Mouse (Mus musculus) liver, adult (tissue): ENCODE measurements around the gene Efna5.

Experiments used
- GATA4 ChIP-seq: IDR thresholded peaks from 2 replicates; pipeline ENCODE4 v1.6.1; 2014; ENCODE audit warnings: mild to moderate bottlenecking, low read length; ENCODE audit not compliant: insufficient replicate concordance

Efna5 gene

DNA sequence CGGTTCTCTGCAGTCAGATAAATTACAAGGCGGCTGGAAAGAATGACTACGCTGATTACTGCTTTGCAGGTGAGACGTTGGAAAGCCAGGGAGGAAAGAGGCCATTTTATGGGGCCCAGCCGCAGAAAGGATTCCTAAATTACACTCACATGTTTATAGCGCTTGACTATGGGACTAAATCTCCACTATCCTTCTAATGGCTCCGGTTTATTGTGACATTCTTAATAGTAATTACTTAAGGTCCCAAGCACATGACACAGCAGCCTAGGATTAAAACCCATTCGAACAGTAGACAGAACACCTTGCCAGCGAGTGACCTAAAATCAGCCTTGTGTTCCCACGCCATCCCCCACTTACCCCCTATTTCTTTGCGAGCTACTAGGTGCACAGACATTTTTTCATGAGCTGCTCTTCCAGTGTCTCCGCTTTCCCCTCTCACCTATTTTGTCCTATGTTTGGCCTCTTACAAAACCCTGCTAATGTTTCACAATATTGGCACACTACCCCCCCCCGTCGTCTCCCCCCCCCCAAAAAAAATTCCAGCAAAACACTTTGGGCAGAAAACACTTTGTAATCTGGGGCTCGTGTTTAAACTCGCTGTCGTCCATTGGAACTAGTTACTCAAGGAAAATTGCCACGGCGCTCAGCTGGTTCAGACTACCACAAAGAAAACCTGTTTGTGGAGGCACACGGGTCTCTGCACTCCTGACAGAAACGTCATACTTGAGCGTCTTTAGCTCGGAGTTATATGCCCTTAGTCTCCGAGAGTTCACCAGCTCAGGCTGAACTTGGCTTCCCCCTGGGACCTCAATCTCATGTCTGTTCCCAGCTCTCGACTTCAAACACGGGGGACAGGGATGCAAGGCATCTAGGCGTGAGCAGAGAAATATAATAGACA, 96.6 kb downstream of the Efna5 start:
- peak; percentile 3; the same call in 1 of the 2 replicates for TF ChIP-seq GATA4

GRCm38 (mm10) chr17:62783524-62784273, 97.4 kb downstream of the Efna5 start:
- peak; percentile 56; the same call in 1 of the 2 replicates for TF ChIP-seq GATA4

- no peak for TF ChIP-seq GATA4
These were observed 98.2 kb downstream of the Efna5 start for GRCm38 (mm10) chr17:62782826-62783404.

DNA sequence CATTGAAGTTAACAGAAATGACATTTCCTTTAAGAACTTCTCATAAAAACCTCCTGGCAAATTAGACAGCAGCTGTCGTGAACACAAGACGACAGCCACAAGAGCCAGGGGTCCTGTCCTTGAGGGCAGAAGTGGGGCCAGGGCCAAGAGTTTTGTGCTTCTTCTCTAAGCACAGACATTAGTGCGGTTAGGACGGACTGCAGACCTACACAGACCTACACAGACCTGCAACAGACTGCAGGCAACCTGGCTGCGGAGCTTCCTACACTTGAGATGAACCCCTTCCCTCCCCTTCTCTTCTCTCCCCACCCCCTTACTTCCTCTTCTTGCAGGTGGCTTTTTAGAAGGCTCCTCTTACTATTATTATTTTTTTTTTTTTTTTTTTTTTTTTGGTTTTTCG, 100.0 kb downstream of the Efna5 start:
- TF ChIP-seq GATA4, result no peak

DNA sequence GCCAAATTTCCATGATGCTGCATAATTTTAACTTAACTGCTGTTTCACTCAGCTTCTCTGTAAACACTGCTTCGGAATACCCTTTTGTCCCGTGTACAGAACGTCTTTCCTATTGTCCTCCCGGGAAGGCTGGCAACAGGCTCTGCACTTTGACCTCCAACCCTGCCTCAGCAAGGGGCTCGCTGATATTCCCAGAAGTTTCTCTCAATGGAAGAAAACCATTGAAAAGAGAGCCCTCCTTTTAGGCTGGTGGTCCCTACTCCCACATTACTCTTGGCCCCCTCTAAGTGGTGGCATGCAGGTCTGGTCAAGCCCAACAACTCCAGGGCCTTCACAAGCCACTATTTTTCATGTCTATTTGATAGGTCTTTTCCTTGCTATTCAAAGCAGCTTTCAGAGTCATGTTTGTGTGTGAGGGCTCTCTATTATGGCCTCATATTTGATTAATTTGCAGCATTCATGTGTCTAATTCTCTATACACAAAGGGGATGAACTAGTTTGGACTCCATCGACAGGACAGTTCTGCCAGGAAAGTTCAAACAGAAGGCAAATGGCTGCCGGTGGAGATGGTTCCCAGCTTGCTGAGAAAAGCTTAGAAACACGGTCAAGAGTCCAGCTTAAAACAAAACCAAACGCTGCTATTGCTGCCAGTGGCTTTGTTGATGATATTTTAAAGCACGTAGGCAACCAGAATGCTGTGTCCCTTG, 103.1 kb downstream of the Efna5 start:
- no peak for TF ChIP-seq GATA4

DNA sequence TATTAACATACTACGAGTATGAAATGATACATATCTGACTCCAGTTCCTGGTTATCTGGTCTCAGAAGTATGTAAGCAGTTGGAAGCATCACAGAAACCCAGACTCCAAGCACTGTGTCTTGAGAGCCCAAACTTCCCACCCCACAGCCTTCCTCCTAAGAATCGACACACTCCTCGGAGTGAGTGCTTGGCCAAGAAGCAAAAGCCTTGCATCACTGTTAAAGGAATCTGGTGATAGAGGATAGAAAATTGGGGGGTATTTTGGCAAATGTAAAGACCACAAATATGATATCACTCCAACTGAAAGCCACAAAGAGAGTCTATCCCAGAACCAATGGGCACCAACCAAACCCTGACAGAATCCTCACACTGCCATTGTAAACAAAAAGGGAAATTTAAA, 104.4 kb downstream of the Efna5 start:
- no peak for TF ChIP-seq GATA4

GRCm38 (mm10) chr17:62775976-62776375, 105.1 kb downstream of the Efna5 start:
- no peak for TF ChIP-seq GATA4

- TF ChIP-seq GATA4, result no peak
These were observed 105.7 kb downstream of the Efna5 start for GRCm38 (mm10) chr17:62775401-62775800.

- TF ChIP-seq GATA4, result no peak
These were observed 106.4 kb downstream of the Efna5 start for GRCm38 (mm10) chr17:62774749-62775148.

GRCm38 (mm10) chr17:62766705-62767104, 114.4 kb downstream of the Efna5 start:
- TF ChIP-seq GATA4, result no peak

- no peak for TF ChIP-seq GATA4
These were observed 116.0 kb downstream of the Efna5 start for GRCm38 (mm10) chr17:62765165-62765564.

DNA sequence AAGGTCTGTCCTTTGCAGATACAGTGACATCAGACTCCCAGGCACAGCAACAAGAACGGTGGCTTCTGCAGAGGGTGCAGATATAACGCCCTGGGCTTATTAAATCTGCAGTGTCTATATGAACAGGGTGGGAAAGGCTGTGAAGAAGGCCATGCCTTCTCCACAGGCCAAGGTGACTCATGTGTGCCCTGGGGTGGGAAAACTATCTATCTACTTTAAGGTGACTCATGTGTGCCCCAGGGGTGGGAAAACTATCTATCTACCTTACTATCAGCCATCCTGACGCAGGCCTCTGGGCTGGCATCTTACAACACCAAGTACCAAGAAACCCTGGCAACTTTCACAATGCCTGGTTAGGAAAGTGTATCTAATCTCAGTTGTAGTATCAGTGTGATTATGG, 124.2 kb downstream of the Efna5 start:
- TF ChIP-seq GATA4, result no peak

- TF ChIP-seq GATA4, result no peak
These were observed 125.5 kb downstream of the Efna5 start for GRCm38 (mm10) chr17:62755635-62756034.

DNA sequence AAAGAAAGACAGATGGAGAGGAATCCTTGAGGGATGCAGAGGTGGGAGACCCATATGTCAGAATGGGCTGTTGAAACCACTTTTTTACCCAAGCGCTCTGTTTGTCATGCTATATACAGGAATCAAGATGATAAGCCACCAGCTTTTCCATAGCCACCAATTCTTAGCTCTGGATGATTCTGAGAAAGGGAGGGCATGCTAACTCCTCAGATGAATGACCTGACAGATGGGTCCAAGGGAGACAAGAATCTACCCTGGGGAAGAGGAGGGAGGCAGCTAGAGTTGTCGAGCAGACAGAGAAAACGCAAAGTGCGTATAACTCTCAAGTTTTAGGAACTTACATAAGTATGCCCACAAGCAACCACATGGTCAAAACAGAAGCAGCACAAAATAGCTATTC, 126.5 kb downstream of the Efna5 start:
- no peak for TF ChIP-seq GATA4

DNA sequence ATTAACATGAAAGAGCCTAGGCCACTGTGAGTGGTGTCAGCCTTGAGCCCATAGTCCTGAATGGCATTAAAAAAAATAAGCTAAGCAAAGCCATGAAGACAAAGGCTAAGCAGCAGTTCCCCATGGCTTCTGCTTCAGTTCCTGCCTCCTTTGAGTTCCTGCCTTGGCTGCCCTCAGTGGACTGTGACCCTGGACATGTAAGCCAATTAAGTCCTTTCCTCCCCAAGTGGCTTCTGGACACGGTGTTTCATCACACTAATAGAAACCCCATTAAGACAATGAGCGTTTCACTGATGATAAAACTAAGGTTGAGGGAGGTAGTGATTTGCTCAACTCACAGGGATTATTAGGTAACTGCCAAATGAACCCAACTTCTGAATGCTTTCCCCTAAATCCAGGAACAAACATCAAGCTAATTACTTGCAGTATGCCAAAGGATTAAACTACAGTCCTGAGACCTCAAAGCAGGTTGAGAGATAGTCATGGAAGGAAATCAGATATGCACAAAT, 128.7 kb downstream of the Efna5 start:
- no peak for TF ChIP-seq GATA4

GRCm38 (mm10) chr17:62750647-62751046, 130.5 kb downstream of the Efna5 start:
- no peak for TF ChIP-seq GATA4
